Mouse (Mus musculus) heart, adult 11 months (tissue): ENCODE data around the gene Dip2b.
A peak's percentile ranks its signal among the peaks of the same experiment; 100 is the strongest.

Experiments
- DNase-seq: peaks from one replicate; pipeline ENCODE4 v3.0.0; 2022

Dip2b gene

DNA sequence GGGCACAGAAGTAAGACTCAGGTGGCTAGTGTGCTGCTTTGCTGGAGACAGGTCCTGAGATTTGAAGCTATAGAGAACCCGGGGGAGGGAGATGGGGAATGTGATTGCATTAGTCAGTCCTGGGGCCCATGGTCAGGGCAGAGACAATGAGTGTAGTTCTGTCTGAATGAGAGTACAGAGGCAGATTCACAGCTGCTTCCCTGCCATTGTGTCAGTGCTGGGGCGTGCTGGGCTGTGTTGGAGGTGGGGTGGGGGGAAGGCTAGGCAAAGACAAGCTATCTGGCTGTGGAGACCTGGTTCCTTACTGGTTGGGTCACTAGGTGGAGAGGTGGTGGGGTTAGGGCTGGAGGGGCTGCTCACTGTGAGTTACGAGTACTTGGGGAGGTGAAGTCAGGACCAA lies 14.3 kb downstream of the Dip2b start:
- peak; percentile 82 for DNase-seq

DNA sequence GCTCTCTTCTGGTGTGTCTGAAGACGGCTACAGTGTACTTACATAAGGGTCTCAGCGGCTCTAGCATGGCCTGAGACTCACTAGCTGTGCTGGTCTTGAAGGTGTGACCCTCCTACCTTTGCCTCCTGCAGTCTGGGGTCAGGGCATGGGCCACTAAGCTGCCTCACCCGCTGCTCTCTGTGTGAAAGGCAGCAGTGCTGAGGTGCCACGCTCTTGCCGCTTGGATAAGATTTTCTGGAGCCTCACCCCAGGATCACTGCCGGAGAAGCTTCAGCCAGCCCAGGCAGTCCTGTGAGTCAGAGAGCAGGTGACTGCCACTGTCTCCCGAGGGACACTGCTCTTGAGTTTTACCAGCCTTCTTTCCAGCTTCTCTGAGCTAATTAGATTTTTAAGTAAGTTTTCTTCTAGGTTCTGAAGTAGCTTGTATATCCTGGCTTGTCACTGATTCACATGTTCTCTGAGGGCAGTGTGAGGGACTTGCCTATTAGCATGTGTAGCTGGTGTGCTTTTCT lies 18.0 kb downstream of the Dip2b start:
- DNase-seq: peak; percentile 81

DNA sequence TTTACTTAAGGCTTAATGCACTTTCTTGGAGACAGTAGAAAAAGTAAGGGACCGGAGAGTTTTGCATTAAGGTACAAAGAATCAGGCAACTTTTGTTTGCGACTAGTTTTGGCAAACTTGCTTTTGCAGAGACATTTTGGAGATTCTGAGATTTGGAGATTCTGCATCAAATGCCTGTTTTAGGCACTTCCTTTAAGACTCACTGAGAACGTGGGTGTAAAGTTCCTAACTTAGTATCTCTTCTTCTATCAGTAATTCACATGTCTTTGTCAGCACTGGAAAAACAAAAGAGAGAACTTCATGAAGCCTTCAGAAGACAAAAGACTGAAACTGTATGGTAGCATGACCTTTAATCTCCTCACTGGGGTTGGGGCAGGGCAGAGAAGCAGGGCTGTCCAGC lies 19.2 kb downstream of the Dip2b start:
- DNase-seq: no peak

DNA sequence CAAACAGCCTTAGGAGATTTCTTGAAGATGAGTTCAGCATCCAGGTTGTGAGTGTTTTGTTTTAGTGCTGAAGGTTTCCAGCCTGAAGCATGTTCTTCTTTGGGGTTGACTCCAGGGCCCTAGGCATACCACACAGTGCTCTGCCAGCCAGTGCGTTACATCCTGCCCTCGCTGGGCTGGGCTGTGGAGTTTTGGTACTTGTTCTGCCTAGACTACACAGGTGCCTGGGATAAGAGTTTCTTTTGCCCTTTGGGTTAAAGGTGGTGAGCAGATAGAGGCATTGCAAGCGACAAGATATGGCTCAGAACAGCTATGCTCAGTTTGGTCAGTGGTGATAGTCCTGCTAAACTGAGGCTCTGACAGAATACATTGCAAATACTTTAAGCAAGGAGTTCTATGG lies 19.7 kb downstream of the Dip2b start:
- no peak for DNase-seq

DNA sequence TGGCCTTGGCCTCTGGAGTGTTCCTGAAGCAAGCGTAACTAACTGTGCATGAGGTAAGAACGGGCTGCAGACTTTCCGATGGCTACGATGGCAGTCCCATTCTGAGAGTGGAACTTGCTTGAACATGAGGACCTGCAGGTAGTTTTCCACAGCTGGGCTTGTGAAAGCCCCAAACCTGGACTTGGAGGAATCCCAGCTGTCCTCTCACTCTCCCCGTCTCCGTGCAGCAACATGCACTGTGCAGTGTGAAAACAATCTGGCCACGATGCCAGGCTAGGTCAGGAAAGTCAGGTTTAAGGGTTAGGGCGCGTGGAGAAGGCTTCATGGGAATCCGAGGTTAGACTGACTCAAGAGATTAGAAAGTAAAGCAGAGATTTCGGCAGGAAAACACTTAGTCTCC lies 20.4 kb downstream of the Dip2b start:
- DNase-seq: no peak

DNA sequence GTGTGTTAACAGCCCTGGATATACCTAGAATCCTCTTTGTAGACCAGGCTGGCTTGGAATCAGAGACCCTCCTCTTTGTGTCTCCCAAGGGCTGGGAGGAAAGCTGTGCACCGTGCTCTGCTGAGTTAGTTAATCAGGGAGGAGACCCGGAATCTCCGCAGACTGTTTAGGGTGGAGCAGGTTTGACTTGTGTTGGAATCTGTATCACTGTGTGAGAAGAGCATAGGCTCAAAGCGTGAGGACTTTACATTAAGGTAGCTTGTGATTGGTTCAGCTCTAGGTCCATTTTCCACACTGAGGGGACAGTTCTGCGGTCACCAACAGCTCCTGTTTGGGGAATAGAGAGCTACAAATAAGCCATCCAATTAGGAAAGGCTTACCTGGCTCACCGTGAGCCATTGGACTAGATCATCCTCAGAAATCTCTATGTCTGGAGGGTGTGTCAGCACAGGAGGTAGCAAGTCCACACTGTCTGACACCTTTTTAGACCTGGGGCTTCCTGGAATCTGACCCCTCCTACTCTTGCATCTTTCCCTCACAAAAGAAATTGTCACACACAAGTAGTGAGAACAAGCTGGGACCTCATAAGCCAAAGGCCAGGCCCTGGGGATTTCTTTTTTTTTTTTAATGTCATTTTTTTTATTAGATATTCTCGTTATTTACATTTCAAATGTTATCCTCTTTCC lies 21.3 kb downstream of the Dip2b start:
- no peak for DNase-seq

DNA sequence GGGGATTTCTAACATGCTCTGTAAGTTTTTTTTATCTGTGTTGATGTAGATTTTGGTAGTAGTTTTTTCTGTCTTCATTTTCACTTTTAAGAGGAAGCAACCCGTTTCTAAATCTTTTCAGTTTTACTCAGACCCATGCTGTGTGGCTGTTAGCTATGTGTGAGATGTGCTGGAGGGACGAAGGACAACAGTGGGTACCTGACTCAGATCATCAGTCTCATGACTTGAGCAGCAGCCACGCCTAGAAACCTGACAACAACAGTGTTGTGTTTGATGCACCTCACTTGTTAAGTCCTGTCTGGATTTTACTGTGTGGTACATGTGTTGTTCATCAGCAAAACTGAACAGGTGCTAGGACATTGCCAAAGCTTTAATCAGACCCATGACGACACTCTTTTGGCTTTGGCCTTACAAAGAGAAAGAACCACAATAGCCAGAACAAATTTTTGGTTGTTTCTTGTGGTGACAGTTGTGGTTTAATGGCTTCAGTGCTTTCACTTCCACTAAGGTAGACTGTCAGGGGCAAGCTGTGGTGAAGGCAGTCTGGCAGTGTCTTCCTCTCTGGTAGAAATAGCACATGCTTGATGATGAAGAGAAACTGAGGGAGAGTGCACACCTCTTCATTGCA lies 22.2 kb downstream of the Dip2b start:
- DNase-seq: no peak

DNA sequence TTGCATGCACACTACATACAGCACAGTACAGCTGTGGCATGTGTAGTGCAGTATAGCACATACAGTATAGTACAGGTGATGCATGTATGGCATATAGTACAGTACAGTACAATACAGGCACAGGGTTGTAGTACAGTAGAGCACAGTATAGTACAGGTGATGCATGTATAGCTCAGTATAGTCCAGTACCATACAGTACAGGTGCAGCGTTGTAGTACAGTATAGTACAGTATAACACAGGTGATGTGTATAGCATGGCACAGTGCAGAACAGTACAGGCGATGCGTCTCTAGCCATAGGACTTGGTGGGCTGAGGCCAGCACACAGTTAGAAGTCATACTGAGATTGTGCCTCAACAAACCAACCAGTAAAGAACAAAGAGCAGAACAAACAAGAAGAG lies 22.9 kb downstream of the Dip2b start:
- DNase-seq: no peak

DNA sequence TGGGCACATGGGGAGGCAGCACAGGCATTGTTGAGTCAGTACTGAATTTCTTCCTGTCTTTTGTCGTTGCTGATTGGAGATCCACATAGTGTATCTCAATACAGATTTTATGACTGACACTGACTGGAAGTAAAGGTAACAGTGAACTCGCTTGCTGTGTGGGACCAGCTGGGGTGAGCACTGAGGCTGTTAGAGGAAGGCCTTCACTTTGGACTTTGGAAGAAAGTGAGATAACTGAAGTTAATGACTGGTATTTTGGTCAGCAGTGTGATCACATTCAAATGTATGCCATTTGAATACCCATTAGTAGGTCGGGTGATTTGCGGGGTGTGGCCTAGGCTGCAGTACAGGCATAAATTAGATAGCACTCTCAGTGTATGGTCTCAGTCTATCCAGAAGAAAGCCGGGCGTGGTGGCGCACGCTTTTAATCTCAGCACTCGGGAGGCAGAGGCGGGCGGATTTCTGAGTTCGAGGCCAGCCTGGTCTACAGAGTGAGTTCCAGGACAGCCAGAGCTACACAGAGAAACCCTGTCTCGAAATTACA lies 24.8 kb downstream of the Dip2b start:
- no peak for DNase-seq

DNA sequence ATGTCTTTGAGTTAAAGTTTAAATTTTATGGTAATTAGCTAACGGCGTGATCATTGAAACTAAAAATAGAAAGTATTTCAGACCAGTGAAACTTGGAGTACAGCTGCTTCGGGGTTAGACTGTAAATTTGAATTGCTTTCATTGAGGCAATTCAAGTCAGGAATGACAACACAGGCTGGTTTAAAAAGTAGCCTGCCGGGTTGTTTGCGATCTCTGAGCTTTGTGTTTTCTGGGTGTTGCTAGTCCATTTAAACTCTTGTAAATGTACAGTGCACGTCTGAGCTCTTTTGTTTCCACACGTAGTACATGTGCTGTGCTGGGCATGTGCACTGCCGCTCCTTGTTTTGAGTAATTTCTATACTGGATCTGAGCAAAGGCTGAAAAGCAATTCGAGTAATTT lies 28.2 kb downstream of the Dip2b start:
- DNase-seq: no peak

DNA sequence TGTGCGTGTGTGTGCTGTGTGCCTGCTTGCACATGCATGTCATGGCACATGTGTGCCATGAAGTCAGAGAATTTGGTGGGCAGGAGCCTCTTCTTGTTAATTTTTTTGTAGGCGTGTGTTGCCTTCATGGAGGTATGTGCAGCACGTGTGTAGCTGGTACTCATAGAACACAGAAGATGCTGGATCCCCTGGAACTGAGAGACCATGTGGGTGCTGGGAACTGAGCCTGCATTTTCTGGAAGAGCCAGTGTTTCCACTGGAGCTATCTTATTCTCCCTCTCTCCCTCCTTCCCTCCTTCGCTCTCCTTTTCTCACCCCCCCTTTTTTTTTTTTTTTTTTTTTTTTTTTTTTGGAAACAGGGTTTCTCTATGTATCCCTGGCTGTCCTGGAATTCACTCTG lies 30.6 kb downstream of the Dip2b start:
- DNase-seq: no peak

DNA sequence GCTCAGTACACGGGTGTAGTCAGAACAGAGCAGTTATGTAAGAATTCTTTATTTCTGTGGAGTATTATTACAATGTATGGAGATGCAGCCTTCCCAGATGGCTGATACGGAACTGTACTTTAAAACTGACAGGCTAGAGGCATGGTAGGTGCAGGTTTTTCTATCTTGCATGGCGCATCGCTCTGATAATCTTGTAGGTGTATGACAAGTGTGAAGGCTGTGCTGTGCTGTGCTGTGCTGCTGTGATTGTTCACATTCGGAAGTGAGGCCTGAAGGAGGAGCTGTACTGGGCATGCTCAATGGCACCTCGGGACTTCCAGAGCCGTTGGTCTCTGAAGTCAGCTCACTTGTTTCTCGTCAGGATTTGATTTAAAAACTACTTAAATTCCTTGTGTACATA lies 31.6 kb downstream of the Dip2b start:
- DNase-seq: no peak

DNA sequence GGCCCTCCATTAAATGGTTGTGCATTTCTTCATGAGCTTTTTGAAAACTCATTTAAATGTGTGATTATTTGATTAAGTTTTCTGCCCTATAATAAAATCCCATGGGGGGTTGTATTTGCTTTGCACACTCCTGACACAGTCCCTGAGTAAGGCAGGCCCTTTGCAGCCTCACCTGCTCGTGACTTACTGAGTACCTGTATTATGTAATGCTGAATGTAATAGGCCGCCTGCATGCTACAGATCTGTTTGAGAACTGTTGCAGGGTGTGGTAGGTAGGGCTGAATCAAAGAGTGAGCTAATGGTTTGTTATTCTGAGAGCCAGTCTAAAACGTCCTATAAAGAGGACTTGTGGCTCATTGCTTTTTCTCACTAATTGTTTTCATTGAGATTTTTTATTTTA lies 33.4 kb downstream of the Dip2b start:
- DNase-seq: no peak

DNA sequence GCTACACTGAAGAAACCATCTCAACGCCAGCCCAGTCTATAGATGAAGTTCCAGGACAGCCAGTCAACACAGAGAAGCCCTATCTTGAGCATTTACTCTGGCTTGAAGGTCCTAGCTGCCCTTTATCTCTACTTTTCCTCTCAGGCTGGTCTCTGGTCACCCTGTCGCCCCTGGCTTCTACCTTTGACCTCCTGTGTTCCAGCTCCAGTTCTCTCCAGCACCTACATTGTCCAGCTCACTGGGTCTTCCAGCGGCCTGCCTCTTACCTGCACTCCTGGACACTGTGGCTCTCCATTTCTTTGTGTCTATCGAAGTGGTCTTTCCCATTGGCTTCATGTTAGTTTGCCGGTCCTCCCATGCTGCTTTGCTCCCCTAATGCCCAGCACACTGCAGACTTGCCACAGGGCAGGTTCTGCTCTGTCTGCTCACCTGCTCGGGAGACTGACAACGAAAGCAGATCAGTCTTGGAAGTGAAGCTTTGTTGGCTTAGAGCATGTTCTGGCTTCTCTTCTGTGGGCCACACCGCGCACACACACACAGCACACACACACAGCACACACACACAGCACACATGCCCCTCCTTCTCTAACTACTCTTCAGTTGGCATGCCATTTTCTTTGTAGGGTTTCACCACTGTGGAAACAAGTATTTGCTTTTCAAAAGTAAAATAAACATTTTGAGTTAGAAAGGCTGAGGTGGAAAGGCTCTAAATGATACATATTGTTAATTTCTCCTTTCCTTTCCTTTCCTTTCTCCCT lies 35.4 kb downstream of the Dip2b start:
- no peak for DNase-seq

DNA sequence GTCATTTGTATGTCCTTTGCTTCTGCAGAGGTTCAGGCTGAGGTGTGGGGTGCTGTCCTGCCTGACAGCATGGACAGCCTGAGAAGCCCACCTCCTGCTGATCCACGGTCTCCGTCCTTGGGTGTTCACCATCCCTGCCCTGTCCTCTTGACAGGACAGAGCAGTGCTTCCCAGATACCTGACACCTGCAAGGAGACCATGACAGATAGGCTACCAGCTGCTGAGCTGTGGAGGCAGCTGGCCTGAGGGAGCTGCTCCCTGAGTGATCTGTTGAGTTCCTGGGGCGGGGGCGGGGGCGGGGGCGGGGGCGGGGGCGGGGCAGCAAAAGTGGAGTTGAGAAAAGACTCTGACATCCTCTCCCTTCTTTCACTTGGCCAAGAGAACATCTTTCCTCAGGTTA lies 36.3 kb downstream of the Dip2b start:
- no peak for DNase-seq

DNA sequence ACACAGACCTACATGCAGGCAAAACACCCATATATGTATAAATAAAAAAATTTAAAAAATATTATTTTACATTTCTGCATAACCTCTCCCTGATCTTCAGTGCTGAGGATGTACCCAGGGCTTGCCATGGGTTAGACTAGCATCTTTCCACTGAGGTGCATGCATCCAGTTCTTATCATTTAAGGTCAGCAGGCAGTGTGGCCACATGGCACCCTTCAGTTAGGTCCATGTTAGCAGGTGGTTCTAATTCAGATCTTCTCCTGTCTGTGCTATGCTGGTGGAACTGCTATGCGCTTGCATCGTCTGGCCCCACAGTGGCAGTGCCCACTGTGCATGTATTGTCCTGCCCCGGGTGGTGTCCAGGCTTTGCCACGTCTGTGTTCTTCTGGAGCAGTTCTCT lies 37.9 kb downstream of the Dip2b start:
- DNase-seq: no peak

DNA sequence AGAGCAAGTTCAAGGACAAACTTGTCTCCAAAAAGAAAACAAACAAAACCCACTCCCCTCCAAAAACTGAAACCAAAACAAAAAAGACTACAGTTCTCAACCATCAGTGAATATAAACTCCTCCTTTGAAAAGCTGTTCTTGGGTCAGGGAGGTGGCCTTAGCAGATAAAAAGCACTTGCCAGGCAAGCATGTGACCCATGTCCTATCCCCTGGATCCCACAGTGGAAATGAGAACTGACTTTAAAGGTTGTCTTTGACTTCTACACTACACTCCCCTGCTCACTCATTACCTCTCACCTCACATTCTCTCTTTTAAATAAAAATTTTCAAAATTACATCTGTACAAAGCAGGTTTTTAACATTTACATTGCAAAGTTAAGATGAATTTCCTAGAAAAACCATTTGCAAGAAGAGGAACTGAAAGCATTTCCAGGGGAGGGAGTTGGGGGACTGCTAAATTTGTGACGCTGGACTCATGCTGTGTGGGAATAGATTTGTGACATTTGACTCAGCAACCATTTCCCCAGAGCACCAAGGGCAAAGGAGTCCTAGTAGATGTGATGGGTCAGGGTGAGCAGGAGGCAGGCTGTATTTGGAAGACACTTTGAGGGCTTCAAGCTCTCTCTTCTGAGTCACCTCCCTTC lies 42.5 kb downstream of the Dip2b start:
- no peak for DNase-seq

DNA sequence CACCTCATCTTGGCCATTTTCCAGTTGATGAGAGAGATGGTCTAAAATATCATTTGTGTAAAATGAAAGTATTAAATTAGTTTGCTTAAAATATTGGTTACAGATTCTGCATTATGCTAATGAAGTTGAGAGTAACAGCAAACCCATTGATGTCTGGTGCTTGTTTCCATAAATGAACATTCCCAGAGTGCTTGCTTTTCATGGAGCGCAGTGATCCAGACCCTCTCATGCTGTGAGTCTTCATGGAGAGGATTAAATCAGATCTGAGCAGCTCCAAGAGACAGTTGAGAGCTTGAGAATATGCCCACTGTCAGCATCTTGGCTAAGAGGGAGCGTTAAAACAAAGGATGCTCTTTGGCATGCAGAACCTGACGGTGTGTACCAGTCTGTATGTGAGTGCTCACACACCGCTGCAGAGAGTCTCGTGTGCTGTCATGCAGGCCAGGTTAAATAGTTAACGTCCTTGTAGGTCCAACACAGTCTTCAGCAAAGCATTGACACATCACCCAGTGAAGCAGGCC lies 43.1 kb downstream of the Dip2b start:
- no peak for DNase-seq

DNA sequence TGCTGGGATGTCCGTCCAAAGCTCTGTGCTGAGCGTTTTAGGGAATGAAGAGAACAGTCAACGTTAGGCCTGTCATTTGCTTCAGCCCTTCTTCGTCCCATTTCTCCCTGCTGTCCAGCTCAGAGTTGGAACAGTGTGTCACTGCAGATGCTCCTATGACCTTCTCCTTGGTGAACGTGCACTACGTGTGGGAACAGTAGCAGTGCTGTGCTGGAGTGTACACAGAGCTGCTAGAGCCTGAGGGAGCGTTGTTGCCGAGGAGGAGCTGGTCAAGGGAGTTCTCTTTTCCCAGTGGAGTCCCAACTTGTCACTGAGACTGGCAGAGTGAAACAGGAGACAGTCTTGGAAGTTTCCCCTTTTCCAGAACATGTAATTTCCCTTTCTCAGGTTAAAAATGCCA lies 43.6 kb downstream of the Dip2b start:
- DNase-seq: peak; percentile 92

DNA sequence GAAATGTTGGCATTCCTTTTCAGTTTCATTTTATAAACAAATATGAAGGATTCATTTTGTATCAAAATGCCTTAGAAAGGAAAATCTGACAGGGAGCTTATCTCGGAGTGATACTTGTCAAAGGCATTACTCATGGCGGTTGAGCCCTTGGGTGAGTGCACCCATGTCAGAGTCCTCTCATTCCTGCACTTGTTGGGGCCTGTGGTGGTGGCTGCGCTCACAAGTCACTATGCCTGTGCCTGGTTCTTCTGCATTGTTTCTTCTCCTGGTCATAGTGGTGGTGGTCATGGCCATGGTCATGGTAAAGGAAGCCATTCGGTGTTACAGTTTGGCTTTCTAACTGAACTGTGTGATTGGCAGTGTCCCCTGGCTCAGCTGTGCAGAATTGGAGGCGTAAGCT lies 44.3 kb downstream of the Dip2b start:
- no peak for DNase-seq

DNA sequence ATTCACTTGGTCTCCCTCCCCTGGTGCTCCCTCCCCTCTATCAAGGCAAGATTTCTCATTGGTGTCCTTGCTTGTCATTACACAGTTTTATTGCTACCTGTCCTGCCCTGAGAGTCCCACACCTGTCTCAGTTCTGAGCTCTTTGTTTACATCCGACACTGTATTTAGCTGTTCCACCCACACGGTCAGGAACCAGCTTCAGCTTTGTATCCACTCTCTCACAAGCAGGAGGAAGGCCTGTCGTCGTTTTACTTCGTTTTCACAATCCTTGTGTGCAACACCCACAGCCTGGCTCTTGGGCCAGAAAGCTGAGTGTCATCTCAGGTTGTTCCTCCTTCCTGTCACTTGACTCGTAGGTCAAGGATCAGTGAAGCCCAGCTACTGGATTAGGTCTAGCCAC lies 45.4 kb downstream of the Dip2b start:
- no peak for DNase-seq

DNA sequence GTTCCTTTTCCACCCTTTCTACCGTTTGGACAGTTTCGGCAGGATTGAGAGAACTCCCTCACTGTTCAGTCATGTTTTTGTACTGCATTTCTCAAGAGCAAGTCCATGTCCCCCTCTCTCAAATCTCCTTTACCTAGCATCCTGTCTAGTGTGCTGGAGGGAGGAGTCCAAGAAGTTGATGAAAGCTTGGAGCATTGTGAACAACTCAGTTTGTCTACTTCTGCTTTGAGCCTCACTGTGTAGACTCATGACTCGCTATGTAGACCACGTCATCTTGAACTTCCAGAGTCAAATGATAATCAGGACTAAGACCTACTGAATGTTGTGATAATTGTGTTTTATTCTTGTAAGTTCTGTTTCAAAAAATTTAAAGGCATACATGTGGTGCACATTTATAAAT lies 46.4 kb downstream of the Dip2b start:
- DNase-seq: no peak

DNA sequence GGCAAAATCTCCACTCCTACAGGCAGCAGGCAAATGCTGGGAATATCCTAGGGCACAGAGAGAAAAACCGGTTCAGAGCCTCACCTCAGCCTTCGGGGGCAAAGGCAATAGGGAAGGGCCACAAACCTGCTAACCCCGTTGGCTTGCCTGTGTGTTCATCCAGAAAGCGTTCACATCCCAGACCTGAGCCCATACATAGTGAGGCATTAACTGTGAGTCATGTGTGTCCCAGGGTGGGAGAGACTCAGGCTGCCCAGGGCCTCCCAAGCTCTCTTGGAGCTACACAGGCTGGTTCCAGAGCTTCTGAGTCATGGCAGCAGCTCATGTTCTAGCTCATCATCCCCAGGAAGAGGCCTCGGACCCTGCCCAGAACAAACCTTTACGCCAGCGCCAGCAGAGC lies 49.6 kb downstream of the Dip2b start:
- DNase-seq: peak; percentile 87
